Mouse (Mus musculus): ENCODE measurements around the gene Mbd3.

Mbd3 gene

GRCm38 (mm10) chr10:80399191-80399972 lies at the start of gene Mbd3:
TSS of gene Mbd3 (minus strand) at chr10:80399550.
- DNase-seq (ENCODE audit: low read depth in 2 of 2, low spot score in 2 of 2): peak; percentile 99

- DNase-seq (ENCODE audit: low read depth in 2 of 2, low spot score in 2 of 2): peak; percentile 78 to 79
These were observed 46.7 kb upstream of the Mbd3 start for GRCm38 (mm10) chr10:80445898-80446601.

- DNase-seq (ENCODE audit: low read depth in 2 of 2, low spot score in 2 of 2): no peak
These were observed 45.7 kb upstream of the Mbd3 start for GRCm38 (mm10) chr10:80445052-80445451.

- DNase-seq (ENCODE audit: low read depth in 2 of 2, low spot score in 2 of 2): no peak
These were observed 45.1 kb upstream of the Mbd3 start for GRCm38 (mm10) chr10:80444339-80445045.

GRCm38 (mm10) chr10:80443575-80444278 lies 44.4 kb upstream of the Mbd3 start:
- DNase-seq (ENCODE audit: low read depth in 2 of 2, low spot score in 2 of 2): no peak

GRCm38 (mm10) chr10:80442989-80443388 lies 43.6 kb upstream of the Mbd3 start:
- DNase-seq (ENCODE audit: low read depth in 2 of 2, low spot score in 2 of 2): no peak

- DNase-seq (ENCODE audit: low read depth in 2 of 2, low spot score in 2 of 2): no peak
These were observed 42.2 kb upstream of the Mbd3 start for GRCm38 (mm10) chr10:80441598-80441997.

- DNase-seq (ENCODE audit: low read depth in 2 of 2, low spot score in 2 of 2): no peak
These were observed 40.7 kb upstream of the Mbd3 start for GRCm38 (mm10) chr10:80440031-80440430.

- DNase-seq (ENCODE audit: low read depth in 2 of 2, low spot score in 2 of 2): no peak
These were observed 38.6 kb upstream of the Mbd3 start for GRCm38 (mm10) chr10:80437973-80438372.

- no peak for DNase-seq (ENCODE audit: low read depth in 2 of 2, low spot score in 2 of 2)
These were observed 36.9 kb upstream of the Mbd3 start for GRCm38 (mm10) chr10:80436276-80436675.

- no peak for DNase-seq (ENCODE audit: low read depth in 2 of 2, low spot score in 2 of 2)
These were observed 36.4 kb upstream of the Mbd3 start for GRCm38 (mm10) chr10:80435764-80436163.

- DNase-seq (ENCODE audit: low read depth in 2 of 2, low spot score in 2 of 2): no peak
These were observed 35.5 kb upstream of the Mbd3 start for GRCm38 (mm10) chr10:80434823-80435222.

GRCm38 (mm10) chr10:80434233-80434592 lies 34.9 kb upstream of the Mbd3 start:
- no peak for DNase-seq (ENCODE audit: low read depth in 2 of 2, low spot score in 2 of 2)

- DNase-seq (ENCODE audit: low read depth in 2 of 2, low spot score in 2 of 2): peak; percentile 94 to 95
These were observed 34.3 kb upstream of the Mbd3 start, which contains the start of gene Tcf3 for GRCm38 (mm10) chr10:80433513-80434232. TSS of gene Tcf3 (minus strand) at chr10:80433647.

- peak; percentile 26 to 36 for DNase-seq (ENCODE audit: low read depth in 2 of 2, low spot score in 2 of 2)
These were observed 33.7 kb upstream of the Mbd3 start for GRCm38 (mm10) chr10:80432936-80433512.

- no peak for DNase-seq (ENCODE audit: low read depth in 2 of 2, low spot score in 2 of 2)
These were observed 33.0 kb upstream of the Mbd3 start for GRCm38 (mm10) chr10:80432387-80432785.

- peak; percentile 19 to 34 for DNase-seq (ENCODE audit: low read depth in 2 of 2, low spot score in 2 of 2)
These were observed 32.4 kb upstream of the Mbd3 start for GRCm38 (mm10) chr10:80431570-80432386.

- no peak for DNase-seq (ENCODE audit: low read depth in 2 of 2, low spot score in 2 of 2)
These were observed 31.1 kb upstream of the Mbd3 start for GRCm38 (mm10) chr10:80430375-80430980.

GRCm38 (mm10) chr10:80429800-80430199 lies 30.4 kb upstream of the Mbd3 start:
- DNase-seq (ENCODE audit: low read depth in 2 of 2, low spot score in 2 of 2): no peak
